Mouse (Mus musculus): ENCODE measurements around the gene Rorb.

Gene Rorb

GRCm38 (mm10) chr19:19110793-19111427 lies at the start of gene Rorb:
TSS of gene Rorb (minus strand) at chr19:19111196.
- 1% methylated on average over 25 of the region's 25 CpGs for WGBS

GRCm38 (mm10) chr19:19148847-19149246 lies 37.9 kb upstream of the Rorb start:
- 40% methylated on average over 6 of the region's 6 CpGs for WGBS

GRCm38 (mm10) chr19:19144447-19144846 lies 33.5 kb upstream of the Rorb start:
- 87% methylated on average over 4 of the region's 4 CpGs for WGBS

- WGBS: 51% methylated on average over 2 of the region's 2 CpGs
Measured at GRCm38 (mm10) chr19:19136856-19137255, 25.9 kb upstream of the Rorb start.

- 92% methylated on average over 2 of the region's 2 CpGs for WGBS
Measured at GRCm38 (mm10) chr19:19135838-19136237, 24.8 kb upstream of the Rorb start.

GRCm38 (mm10) chr19:19122324-19122723 lies 11.3 kb upstream of the Rorb start:
- WGBS: 64% methylated on average over 2 of the region's 2 CpGs

- WGBS: 57% methylated on average over 4 of the region's 4 CpGs
Measured at GRCm38 (mm10) chr19:19112180-19112579, 1.2 kb upstream of the Rorb start.

GRCm38 (mm10) chr19:19111428-19112170 lies 603 bp upstream of the Rorb start:
- 5% methylated on average over 12 of the region's 12 CpGs for WGBS

- WGBS: 1% methylated on average over 49 of the region's 49 CpGs
Measured at GRCm38 (mm10) chr19:19110011-19110768, 806 bp downstream of the Rorb start.

- WGBS: 44% methylated on average over 13 of the region's 13 CpGs
Measured at GRCm38 (mm10) chr19:19108596-19109381, 2.2 kb downstream of the Rorb start.

- 70% methylated on average over 2 of the region's 2 CpGs for WGBS
Measured at GRCm38 (mm10) chr19:19104581-19104980, 6.4 kb downstream of the Rorb start.

GRCm38 (mm10) chr19:19097149-19097548 lies 13.8 kb downstream of the Rorb start:
- 88% methylated on average over 6 of the region's 6 CpGs for WGBS

- WGBS: 86% methylated on average over 7 of the region's 7 CpGs
Measured at GRCm38 (mm10) chr19:19089427-19089826, 21.6 kb downstream of the Rorb start.

- WGBS: 72% methylated on average over 8 of the region's 8 CpGs
Measured at GRCm38 (mm10) chr19:19077880-19078279, 33.1 kb downstream of the Rorb start.

- 80% methylated on average over 6 of the region's 6 CpGs for WGBS
Measured at GRCm38 (mm10) chr19:19074756-19075155, 36.2 kb downstream of the Rorb start.

- 47% methylated on average over 10 of the region's 10 CpGs for WGBS
Measured at GRCm38 (mm10) chr19:19058710-19059398, 52.1 kb downstream of the Rorb start.

GRCm38 (mm10) chr19:19058201-19058600 lies 52.8 kb downstream of the Rorb start:
- WGBS: 56% methylated on average over 8 of the region's 8 CpGs

- WGBS: 15% methylated on average over 2 of the region's 2 CpGs
Measured at GRCm38 (mm10) chr19:19043138-19043537, 67.9 kb downstream of the Rorb start.

GRCm38 (mm10) chr19:19040800-19041199 lies 70.2 kb downstream of the Rorb start:
- 67% methylated on average over 2 of the region's 2 CpGs for whole genome bisulfite sequencing

- 72% methylated on average over 5 of the region's 5 CpGs for WGBS
Measured at GRCm38 (mm10) chr19:19034482-19035315, 76.3 kb downstream of the Rorb start.
